Mouse (Mus musculus) T-cell, adult 2 months (primary cell): Measurements from ENCODE around the gene Vps35l.

Experiments used
- DNase-seq: peaks from one replicate; pipeline ENCODE4 v3.0.0; 2022; ENCODE audit warnings: low spot score

The Vps35l gene

DNA sequence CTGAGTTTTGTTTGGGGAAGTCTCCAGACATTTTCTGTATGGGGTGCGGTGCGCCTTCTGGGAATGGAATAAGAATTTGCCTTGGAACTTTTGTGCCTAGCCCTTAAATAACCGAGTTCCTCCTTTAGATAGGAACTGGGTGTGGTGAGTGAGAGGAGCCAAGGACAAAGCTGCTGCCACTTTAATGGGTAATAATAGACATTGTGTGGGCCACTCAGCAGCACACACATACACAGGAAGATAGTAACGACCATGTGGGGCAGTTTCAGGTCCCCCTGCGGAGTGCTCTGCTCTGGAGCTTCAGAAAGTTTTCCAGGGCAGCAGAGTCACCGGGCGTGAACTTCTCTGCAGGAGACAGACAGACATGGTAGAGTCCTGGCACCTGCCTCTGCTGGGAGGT lies 81.3 kb downstream of the Vps35l start:
- DNase-seq = no peak

DNA sequence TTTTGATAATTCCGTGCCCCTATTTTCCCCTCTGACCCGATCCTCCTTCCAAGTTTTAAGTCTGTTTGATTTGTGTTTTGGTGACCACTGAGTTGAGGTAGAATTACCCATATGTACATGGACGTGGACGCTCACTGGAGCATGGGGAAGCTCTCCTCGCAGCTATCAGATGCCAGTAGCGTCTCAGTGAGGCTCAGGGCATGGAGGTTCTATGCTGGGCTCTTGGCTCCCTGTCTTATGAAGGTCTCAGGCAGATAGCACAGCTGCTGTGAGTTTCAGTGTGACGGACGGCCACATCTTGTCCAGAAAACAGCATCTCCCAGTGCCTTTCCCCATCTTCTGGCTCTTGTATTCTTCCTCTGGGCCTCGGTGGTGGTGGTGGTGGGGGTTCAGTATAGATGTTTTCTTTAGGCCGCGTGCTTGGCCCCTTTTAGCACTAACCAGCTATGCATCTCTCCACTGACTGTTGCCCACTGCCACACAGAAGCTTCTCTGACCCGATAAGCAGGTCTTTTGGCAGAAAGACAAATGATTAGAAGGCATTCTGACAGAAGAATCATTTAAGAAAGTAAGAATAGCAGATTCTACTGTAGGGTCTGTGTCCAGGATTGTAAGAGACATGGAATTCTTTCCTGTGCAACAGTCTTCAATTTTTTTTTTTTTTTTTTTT lies 82.0 kb downstream of the Vps35l start:
- no peak for DNase-seq

DNA sequence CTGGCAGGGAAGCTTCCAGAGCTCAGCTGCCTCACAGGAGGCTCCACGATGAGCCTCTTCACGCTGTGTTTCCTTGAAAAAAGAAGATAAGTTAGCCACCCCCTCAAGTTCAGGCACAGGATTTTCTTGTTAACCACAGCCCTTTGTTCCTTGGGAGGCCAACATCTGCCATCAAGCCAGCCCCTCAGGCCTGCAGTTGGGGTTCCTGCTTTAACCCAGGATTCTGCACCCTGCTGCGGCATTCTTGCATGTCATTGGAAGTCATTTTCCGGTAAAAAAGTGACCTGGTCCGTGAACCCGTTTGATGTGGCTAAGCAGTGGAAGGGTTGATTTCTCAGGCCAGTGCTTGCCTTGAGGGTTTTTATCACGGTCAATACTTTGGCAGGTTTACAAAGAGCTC lies 84.4 kb downstream of the Vps35l start:
- no peak for DNase-seq

DNA sequence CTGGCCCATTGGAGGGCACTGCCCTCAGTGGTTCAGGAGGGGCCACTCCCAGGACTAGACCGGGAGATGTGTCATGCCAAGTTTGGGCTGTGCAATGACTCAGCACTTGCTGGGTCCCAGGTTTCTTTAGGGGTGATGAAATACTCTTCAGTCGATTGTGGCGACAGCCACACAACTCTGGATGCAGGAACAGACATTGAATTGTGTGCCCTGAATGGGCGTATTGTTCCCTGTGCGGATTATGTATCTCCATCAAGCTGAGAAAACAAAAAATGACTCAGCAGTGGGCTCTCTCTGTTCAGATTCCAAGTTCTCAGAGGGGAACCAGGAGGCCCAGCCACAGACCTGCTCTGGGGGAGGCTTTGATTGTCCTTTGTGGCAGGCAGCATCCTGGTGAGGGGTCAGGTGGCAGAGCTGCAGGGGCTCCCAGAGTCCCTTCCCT lies 88.0 kb downstream of the Vps35l start:
- DNase-seq = no peak

DNA sequence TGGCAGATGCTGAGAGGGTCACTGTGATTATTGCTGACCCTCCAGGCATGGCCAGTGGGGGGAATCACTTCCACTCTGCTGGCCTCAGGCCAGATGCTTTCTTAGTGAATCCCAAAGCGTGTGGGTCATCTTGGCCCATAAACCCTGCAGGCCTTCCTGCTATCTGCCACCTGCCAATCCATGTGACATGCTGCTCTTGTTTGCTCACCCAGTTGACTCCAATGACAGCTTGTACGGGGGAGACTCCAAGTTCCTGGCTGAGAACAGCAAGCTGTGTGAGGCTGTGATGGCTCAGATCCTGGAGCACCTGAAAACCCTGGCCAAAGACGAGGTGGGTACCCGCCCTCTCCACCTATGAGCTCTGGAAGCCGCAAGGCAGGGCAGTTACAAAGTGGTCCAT lies 97.9 kb downstream of the Vps35l start:
- DNase-seq = no peak

DNA sequence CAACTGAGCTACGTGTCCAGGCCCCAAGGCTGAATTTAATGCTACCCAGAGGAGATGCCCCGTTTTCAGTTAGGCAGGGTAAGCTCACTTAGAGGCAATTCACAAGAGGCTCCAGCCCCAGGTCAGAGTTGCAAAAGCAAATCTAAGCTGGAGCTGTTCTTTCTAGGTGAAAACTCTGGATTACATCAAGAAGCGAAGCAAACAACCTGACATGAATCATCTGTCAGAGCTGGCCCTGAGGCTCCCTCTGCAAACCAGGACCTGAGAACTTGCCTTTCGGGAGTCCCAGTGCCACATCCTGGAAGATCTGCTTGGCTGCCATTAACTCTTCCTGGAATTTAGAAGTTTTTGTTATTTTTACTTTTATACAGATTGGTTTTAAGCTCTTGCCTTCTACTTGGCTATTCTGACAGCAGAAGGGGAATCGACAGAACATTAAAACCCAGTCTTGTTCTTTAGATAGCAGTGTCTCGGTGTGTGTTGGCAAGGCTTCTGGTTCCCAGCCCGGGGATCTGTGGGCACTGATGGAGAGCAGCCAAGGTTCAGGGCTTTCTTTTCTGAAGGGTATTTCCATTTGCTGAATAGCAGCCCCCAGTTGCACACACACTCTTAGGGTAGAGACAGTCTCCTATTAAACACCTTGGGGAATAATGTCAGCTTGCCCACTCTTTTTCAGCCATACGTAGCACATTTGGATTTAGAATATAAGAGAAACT lies 101.2 kb downstream of the Vps35l start:
- DNase-seq = no peak

DNA sequence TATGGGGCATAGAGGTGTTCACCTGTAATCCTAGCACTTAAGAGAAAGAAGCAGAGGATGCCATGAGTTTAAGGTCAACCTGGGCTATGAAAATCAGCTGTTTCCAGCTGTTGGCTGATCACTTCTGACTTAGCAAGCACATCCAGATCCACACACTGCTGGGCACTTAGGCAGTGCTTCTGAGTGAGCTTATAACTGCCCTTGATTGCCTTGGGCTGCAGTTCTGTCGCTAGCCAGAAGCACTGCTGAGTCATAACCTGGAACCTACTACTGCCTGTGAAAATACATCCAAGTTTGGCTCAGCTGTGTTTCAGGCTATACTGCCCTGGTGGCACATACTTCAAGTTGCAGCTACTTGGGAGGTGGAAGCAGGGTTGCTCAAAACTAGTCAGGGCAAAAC lies 101.8 kb downstream of the Vps35l start:
- DNase-seq = no peak

DNA sequence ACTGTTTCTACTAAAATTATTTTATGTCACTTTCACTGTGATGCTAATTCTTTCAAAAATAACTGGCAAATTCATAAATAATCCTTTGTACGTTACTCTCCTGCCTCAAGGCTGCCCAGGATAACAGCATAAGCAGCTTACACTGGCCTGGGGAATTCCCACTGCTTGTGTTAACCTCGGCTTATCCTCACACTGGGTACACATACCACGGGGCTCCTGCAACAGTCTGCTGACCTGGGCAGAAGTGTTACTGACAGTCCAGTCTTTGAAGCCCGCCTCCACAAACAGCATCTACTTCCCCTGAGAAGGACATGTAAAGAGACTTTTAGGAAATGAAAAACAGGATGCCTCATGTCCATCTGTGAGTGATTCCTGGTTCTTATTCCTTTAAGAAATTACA lies 102.9 kb downstream of the Vps35l start:
- DNase-seq = no peak

DNA sequence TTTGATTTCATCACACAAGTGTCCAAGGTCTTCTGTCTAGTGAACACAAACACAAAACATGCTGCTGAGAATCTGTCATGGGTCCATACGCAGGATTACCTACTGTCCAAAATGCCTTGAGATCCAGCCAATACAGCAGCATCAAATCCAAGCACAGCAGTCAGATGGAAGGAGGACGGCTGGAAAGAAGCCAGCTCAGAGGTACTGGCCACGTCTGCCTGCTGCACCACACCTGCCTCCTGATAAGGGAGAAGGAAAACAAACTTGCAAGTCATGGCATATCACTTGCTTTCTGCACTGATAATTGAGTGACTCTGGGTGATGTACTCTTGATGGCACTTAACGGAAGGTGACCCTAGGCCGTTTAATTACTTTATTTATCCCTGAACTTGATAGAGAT lies 105.1 kb downstream of the Vps35l start:
- no peak for DNase-seq

DNA sequence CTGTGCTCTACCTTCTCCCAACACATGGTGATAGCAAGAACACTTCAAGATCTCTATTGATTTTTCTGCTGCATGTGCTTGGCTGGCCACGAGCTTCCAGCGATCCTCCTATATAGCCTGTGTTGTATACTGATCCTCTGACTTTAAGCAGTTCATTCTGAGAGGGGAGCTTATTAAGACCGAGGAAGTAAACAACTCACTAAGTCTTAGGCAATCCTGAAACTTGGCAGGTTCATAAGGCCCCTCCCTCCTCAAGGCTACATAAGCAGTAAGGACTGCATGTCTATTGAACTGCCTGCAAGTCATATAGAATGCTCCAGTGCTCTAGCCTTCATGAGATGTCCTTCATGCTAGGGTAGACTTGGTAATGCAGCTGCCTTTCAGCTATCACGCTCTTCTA lies 106.3 kb downstream of the Vps35l start:
- no peak for DNase-seq

DNA sequence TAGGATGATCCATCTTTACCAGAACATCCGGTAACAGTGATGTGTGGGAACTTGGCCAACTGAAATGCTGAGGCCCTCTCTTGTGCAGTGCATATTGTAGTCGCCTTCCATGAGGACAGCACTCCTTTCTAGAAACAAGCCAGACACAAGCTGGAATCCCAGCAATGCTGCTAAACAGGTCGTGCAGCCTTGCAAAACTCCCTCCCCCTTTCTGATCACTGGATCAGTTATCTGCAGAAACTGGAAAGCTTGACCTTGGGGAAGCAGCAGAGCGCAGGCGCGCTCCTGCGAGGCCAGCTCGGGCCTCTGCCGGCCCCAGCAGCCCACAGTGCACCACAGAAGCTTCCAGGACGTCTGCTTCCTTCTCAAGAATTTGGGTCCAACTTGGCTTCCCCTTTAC lies 108.8 kb downstream of the Vps35l start:
- DNase-seq = no peak

DNA sequence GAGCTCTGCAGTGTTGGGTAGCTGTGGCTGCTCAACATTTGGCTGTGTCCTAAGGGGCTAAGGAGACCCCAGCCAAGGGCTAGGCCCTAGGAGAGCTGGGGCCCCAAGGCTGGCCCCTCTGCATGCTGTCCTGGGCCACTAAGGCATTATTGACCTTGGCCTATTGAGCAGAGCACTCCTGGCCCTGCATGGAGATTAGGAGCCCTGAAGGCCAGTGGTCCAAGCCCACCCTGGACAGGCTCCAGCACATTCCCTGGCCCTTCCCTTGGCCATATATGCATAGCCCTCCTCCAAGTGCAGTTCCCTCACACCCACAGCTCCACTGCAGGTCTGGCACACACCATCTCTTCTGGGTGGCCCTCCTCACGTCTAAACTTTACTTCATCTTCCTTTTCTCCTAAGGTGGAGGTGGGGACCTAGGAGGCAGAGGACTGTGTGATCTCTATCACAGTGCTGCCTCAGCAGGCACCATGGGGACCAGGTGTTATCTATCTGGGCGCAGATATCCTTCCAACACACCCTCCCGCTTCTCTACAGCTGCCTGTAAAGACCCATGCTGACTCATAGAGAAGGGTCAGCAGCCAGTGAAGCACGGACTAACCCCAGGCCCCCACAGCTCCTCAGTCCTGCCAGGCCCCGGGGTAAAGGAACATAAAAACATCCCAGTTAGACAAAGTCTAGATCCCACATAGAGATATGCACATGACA lies 109.7 kb downstream of the Vps35l start:
- DNase-seq = no peak

DNA sequence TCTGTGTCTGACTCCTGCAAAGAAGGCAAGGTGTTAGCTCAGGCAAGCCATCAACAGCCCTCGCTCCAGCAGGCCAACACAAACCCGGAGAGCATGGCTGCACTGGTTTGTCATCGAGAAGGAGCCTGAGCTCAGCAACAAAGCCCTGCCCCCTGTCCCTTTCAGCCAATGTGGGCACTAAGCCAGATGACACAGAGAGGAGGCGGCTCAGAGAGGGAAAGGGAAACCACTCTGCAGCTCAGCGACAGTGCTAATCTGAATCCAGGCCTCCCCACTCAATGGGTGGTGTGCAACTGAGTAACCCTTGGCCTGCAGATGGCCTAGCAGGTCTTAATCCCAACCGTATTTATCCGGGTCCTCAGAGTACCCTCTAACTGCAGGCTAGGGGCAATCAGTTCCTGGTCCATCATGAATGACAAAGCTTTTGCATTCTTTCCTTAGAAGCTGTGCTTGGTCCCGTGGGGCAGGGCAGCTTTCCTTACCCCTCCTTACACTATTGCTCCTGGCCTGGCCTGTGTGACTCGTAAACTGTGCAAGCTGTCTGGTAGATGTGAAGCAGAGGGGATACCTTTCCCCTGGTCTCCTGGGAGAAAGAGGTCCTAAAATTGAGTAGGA lies 110.8 kb downstream of the Vps35l start:
- no peak for DNase-seq

DNA sequence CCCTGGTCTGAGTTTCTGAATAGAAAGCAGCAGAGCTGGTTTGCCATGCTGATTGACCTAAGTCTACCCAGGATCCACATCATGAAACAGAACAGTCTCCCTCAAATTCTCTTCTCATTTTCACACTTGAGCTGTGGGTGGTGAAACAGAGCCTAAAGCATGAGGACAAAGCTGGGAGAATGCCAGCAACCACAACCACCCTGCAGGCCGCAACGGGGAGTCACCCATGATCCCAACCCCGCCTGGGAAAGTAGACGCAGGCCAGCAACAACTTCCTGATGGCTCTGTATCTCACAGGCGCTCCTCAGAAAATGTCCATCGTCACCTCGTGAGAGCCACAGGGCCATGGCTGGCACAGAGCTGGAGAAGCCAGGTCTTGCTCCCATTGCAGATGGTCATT lies 111.5 kb downstream of the Vps35l start:
- no peak for DNase-seq

DNA sequence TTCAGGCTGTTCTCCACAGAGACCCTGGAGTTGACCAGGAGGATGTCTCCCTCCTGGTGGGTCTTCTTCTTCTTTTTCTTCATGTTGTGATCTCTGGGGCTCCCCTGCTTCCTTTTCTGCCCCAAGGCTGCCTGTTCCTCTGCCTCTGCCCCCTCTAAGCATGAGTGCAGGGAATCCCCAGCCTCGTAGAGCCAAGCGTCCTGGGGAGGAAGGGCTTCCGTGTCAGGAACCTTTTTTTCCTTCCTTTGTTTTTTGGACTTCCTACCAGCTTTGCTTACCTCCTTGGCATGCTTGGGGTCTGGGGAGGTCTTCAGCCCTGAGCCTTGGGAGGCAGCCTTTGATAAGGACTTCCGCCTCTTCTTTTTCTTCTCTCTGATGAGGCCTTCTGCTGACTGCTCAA lies 112.6 kb downstream of the Vps35l start:
- DNase-seq = no peak

DNA sequence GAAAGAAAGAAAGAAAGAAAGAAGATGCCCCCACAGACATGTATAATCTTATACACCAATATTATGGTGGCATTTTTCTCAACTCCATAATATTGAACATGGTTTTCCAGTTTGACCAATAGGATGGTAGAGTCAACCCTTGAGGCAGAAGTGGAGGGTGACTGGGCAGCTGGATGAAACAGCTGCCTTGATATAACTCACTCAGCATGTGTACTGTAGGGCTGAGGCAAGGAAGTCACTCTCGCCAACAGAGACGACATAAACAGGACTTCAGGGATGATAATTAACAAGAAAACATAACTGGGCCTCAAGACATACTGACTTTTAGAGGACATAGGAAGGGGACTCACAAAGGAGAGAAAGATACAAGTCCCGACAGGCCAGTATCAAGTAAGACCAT lies 114.6 kb downstream of the Vps35l start:
- DNase-seq = no peak

DNA sequence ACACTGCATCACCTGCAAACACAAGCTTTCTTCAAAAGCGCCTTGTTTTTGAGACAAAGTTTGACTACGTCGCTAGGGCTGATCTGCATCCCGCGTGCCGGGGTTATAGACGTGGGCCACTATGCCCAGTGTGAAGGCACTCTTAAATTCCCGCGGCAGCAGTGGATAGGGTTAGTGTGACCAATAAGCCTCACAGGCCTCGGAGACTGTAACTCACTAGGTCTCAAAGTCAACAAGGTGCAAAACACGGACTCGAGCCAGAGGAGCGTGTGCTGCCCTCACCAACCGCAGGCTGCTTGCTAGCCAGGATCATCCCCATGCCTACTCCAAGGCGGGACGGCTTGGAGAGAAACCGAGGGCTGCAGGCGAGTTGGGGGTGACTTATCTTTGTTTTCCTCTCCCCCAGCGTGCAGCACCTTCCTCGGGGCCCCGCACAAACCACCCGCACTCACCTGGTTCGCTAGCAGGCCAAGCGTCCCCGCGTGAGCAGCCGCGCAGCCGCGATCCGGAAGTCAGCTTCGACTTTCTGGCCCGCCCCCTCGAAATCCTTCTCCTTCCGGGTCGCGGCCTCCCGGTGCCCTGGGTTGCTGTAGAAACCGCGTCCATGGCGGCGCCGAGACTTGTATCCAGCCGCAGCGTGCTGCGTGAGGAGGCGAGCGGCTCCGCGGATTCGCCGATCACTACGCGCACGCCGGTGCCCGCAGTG lies 115.3 kb downstream of the Vps35l start, which contains the start of gene Iqck:
Gene Iqck, plus strand, starts transcription at position 582 of the 706 bp plus-strand sequence.
- peak; percentile 91 for DNase-seq

DNA sequence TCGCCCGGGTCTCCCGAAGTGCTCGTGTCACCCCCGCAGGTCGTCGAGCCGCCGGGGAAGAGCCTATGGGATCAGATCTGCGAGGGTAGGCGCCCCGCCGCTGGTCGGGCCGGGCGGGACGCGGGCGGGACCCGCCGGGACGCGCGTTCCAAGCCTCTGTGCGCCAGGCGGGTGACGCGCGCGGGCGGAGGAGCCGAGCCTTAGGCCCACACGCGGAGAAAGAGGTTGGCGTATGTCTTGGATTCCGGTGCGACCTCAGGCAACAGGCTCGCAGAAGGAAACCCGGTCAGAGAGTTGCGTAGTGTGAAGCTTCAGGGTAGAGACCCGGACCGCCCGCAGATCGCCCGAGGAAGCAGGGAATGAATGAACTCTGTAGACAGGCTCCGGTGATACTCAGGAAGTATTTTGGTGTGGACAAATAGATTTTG lies 115.9 kb downstream of the Vps35l start, which contains the start of gene Knop1:
Gene Knop1, minus strand, starts transcription at position 378 of the 428 bp plus-strand sequence.
- no peak for DNase-seq

DNA sequence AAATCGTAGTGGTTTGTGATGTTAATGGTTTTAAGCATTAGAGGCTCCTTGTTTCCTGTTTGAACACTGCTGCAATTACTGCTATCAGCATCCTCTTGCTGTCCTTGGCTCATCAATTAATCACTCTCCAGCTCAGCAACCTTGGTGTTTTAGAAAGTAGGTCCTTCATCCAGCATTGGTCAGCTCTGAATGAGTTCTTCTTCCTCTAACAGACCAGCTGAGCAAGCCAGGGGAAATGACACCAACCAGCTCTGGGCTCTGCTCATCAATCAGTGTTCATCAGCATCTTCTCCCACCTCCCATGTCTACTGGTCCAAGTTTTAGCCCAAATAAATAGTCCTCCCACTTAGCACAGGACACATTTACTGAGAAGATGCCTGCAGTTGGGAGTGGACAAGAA lies 118.6 kb downstream of the Vps35l start:
- no peak for DNase-seq

DNA sequence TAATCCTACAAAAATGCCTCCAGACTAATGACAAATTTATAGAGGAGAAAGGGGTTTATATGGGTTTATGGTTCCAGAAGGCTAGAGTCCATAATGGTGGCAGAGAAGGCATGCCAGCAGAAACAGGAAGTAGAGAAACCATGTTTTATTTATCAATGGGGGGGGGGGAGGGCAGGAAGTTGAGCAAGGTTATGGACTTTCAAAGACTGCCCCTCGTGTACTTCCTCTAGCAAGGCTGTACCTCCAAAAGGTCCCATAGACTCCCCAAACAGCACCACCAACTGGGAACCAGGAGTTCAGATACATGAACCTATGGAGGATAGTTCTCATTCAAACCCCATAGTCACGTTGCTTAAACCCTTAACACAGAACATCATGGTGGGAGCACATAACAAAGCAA lies 125.3 kb downstream of the Vps35l start:
- DNase-seq = no peak

DNA sequence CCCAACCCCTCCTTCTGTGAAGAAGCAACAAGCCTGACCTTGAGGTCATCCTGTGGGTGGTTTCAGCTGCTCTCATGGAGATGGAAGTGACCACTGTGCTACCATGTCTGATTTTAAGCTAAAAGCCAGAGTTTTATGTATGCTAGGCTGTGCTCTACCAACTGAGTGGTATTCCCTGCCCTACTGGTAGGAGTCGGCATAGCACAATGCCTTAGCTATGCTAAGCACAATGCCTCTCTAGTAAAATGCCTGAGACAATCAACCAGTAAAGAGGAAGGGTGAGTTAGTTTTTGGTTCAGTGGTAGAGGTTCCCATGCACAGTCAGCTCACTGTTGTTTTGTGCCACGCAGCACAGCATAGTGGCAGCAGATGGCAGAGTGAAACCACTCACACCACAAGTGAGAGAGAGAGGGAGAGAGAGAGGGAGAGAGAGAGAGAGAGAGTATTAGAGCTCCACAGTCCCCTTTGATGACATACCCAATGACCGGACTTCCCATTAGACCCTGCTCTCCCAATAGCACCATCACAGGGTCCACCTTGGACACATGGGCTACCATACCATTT lies 139.5 kb downstream of the Vps35l start:
- DNase-seq = no peak

DNA sequence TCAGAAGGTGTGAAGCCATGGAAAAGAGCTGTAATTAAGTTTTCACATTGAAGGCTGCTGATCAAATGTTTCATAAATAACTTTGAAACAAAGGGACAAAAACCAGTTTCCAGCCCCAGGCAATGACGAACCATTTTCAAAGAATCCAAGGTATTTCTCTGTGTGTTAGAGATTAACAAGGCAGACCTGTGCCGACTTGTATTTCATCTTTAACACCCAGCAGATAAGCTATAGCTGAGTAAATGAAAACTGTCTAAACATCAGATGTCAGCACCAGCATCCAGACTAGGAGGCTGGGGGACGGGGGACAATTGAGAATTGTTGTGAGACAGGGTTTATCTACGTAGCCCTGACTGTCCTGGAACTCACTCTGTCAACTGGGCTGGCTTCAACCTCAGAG lies 143.9 kb downstream of the Vps35l start:
- no peak for DNase-seq
